Mouse (Mus musculus): ENCODE measurements around the gene Pip5kl1.

The Pip5kl1 gene

DNA sequence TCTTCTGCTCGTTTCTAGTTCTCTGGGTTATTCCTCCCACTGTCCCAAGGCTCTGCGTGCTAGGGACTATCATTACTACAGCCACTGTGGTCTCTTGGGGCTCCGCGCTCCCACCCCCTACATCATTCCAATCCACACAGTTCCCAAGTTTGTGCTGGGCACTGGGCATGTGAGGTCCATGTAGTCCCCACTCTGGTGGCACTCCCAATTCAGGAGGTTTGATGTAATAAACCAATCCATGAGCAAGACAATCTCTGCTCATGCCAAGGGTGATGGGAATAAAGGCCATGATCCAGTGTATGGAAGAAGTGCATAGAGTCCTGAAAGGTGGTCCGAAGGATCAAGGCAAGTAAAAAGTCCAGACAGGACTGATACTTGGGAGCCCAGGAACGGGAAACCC lies at the start of gene Pip5kl1:
TSS of gene Pip5kl1 (plus strand) at position 301 of the 400 bp plus-strand sequence.
- DNase-seq (ENCODE audit: low spot score in 2 of 2): no peak

DNA sequence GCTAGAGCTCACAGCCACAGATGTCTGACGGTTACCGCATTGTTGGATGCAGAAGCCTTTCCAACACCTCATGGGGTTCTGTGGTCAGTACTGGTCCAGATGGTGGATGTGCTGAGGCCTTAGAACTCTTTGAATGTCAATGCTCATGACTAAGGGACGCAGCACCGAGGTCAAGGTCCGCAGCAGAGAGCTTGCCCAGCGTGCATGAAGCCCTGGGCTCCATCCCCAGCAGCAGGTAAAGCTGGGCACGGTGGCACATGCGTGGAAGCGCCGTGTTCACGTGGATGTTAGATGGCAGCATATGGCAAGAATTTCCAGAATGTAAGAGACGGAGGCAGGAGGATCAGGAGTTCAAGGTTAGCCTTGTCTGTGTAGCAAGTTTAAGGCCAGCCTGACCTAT lies 48.8 kb upstream of the Pip5kl1 start:
- DNase-seq (ENCODE audit: low spot score in 2 of 2): no peak

DNA sequence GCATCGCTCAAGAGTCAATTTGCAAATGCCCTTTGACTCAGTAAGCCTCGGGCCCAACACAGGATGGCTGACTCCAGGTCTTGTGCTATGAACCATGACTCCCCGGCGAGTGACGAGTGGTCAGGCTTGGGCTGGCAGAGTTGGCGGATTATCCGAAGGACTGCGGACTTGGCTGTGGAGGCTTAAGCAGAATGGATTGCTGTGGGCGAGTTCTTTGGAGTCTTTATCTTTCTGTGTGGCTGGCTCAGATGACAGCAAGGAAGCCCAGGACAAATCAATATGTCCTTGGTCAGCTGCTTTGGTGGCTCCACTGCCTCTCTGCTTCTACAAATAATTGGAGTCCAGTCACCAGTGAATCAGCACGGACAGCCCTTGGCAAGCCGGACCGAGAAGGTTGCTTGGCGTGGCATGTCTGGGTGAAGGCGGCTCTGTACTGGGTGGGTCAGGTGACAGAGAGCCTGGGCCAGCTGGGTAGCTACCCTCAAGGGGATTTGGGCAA lies 47.1 kb upstream of the Pip5kl1 start:
- no peak for DNase-seq (ENCODE audit: low spot score in 2 of 2)

DNA sequence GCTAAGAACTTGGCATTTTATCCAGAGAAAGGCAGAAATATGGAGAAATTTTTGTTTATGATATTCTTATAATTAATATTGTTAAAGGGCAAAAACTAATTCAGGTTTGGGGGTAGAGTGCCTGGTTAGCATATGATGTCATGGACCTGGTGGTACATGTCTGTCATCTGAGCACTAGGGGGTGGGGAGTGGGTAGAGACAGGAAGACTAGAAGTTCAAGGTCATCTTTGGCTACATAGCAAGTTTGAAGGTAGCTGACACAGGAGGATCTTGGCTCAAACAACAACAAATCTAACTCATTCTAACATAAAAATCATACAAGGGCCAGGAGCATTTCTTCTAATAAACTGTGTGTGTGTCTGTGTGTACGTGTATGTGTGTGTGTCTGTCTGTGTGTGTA lies 46.3 kb upstream of the Pip5kl1 start:
- no peak for DNase-seq (ENCODE audit: low spot score in 2 of 2)

DNA sequence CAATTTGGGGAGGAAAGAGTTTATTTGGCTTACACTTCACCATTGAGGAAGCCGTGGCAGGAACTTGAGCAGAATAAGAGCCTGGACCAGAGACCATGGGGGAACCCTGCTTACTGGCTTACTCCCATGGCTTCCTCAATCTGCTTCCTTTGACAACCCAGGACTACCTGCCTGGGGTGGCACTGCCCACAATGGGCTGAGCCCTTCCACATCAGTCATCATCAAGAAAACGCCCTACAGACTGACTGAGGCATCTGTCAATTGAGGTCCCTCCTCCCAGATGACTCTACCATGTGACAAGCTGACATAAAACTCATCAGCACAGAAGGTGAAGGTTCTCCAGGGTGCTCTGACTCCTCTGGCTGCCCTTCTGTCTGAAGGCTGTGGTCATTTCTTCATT lies 44.1 kb upstream of the Pip5kl1 start:
- no peak for DNase-seq (ENCODE audit: low spot score in 2 of 2)

DNA sequence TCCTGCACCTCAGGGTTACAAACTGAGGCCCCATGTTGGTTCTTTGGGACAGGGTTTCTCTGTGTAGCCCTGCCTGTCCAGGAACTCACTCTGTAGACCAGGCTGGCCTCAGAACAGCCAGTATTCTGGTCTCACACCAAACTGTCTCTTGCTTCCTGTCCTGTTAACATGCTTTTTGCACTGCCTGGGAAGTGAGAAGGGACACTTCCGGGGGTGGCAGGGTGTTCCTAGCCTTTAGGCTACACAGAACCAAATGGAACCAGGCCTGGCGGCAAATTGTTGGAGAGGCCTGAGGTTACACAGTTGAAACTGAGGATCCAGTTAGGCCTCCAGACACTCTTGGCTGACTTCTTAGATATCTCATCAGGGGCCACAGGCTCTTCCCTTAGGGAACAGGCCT lies 41.4 kb upstream of the Pip5kl1 start:
- no peak for DNase-seq (ENCODE audit: low spot score in 2 of 2)

DNA sequence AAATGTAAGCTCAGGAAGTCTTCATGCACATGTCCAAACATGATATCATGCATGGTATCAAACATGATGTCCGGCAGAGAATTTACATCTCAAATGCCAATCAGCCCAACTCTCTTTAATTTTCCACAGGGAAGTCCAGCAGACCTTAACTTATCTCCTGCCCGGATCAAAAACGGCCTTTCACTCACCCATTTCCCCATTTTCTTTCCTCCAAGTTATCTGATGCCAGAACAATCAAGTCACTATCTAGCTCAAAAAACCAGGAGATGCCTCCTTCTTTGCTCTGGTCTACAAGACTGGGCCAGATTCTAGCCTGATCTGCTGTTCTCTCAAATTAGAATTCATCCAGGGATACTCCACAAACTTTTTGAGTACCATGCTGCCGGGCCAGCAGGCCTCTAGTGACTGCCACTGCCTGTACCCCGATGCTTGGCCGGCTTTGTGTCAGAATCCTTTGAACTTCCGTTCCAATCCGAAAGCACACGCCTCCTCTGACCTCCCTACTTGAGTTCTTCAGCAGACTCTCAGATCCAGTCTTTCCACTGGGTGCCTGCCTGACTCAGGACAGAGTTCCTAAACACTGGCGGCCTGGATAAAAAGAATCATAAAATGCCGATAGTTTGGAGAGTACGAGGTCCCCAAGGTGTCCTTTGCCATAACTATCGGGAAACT lies 40.4 kb upstream of the Pip5kl1 start:
- DNase-seq (ENCODE audit: low spot score in 2 of 2): peak in 1 of 2 experiments; percentile 26

DNA sequence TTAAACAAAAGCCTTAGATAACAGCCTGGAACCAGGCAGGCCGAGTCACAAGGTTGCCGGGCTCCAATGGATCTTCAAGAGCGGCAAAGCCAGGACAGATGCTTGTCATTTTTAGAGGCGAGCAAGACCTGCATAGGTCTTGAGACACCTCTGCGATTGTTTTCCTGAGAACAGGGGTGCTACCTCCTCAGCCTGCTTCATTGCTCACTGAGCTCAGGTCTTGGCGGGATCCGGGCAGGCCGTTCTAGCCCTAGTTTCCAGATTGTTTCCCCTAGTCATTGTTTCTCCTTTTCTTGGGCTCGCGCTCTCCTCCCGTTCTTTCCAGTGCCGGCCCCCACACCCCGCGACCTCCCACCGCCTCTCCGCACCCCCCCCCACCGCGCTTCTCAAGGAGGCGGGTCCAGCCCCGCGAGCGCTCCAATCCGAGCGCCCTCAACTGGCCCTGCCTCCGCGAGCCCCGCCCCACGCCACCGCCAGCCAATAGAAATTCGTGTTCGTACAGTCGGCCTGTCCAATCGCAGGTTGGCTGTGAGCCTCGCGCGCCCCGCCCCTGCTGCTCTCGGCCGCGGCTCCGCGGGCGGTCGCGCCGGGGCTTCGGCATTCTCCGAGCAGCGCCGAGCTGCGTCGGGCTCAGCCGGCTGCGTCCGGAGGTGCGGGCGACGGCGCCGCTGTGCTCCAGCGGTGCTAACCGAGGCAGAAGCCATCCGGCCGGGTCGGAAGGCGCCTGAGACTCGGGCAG lies 39.7 kb upstream of the Pip5kl1 start, which contains the start of gene Fam102a:
TSS of gene Fam102a (plus strand) at position 600 of the 739 bp plus-strand sequence.
- DNase-seq (ENCODE audit: low spot score in 2 of 2): peak; percentile 98

DNA sequence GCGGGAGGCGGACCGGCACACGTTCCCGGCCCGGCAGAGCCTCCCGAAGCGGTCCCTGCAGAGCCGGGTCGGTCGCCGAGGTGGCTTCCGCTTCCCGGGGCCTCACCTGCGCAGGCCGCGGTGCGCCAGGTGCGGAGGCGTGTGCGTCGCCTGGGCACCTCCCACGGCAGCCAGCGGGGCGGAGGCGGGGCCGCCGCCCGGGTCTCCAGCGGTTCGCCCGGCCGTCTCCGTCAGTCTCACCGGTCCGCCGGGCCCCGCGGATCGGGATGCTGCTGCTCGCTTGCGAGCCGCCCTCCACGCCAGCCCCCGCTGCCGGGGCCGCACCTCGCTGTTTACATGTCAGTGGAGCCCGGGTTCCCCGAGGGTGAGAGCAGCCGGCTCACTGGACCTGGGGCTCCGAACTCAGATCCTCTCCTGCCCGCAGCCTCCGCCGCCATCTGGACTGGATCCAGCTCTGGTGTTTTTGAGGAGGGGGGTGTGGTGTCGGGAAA lies 39.1 kb upstream of the Pip5kl1 start:
- peak in 1 of 2 experiments; percentile 57 for DNase-seq (ENCODE audit: low spot score in 2 of 2)

DNA sequence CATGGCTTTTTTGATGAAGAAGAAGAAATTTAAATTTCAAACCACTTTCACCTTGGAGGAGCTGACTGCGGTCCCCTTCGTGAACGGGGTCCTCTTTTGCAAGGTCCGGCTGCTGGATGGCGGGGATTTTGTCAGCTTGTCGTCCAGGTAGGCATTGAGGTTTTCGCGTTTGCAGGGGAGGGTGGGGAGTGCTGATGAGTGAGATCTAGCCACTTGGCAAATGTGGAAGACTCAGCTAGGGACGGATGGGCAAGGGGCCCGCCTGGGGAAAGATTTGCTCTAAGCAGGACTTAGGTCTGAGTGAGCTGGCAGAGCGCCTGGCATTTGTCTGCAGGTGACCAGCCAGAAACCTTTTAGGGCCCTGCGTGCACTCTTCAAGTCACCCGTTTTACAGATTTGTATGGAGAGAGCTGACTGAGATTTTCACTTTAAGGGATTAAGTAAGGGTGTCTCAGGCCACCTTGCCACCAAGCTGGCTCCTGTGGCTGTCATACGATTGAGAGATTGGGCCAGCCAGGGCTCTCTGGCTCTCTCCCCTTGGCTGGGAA lies 38.4 kb upstream of the Pip5kl1 start:
- DNase-seq (ENCODE audit: low spot score in 2 of 2): peak in 1 of 2 experiments; percentile 60

DNA sequence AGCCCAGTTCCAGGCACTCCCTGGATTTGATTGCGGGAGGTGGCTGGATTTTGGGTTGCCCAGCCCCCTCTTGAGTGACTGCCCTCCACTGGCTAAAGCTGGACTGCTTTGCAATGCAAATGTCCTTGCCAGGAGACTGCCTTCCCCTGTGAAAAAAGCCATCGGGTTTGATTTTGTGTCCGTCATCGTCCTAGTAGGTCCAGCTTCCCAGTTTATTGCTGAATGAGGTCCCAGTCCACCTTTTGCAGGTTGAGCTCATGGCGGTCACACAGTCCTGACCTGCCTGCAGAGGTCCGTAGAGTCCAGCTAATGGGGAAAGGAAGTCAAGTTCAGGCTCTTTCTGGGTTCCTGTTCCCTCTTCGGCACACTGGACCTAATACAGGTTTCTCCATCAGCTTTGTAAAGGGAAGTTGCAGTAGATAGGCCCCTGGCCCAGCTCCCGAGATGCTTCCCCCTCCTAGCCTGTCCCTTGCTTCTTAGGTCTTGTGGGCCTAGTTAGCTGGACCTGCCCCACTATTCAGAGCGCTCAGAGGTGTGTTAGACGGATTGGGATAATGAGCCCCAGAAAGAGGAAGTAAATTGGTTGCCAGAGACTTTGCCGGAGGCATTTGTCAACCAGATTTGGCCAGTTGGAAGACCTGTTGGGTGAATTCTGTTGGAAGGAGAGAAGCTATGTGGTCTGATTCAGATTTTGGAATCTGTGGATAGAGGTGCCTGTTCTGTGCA lies 37.8 kb upstream of the Pip5kl1 start:
- DNase-seq (ENCODE audit: low spot score in 2 of 2): peak; percentile 19 to 70

DNA sequence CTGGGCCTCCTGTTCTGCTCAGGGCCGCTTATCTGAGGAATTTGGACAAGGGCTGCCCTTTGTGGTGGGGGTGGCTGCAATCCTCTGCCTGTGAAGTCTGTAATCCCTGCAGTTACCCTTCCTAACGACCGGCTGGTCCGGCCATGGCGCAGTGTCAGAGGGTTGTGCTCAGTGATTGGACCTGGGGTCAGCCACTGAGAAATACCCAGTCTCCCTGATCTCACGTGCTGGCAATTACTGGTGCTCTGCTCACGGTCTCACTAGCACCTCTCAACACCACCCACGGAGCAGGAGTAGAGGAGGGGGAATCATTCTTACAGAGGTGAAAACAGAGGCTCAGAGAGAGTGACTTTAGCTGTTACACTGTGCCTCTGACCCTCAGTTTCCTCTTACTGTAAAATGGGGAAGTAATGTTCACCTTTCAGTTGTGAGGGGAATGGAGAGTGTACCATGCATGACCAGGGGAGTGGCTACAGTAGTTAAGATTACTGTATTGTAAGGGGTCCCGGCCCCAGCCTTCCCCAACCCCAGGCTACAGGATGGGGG lies 37.2 kb upstream of the Pip5kl1 start:
- no peak for DNase-seq (ENCODE audit: low spot score in 2 of 2)

DNA sequence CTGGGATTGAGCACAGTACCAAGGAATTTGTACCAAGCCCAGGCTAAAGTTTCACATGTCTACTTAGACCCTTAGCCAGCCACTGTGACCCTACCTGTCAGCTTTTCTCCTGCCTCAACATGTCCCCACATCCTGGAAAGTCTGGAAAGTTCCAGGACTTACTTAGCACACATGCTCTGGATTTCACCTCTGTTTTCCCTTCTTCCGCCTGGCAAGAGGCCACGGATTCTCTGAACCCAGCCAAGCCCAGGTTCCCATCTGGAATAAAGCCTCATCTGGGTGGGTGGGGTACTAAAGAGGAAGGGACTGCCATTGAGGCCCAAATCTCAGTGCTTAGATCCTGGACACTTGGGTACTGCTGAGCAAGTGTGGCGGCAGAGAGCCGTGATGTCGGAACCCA lies 36.7 kb upstream of the Pip5kl1 start:
- no peak for DNase-seq (ENCODE audit: low spot score in 2 of 2)

DNA sequence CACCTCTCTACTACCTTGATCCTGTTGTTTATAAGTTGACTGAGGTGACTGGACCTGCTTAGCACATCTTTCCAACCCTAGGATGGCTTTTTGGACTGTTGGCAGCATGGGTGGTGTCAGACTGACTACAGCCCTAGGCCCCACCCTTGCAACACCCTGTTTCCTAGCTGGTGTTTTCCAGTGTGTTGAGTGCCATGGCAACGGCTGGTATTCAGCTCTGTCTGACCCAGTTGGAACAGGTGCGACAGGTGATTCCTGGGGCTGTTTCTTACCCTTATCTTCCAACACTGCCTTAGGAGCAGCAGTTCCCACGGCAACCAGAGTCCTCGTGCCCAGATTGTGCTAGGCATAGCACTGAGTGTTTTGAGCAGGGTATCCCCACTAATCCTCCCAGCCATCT lies 36.1 kb upstream of the Pip5kl1 start:
- DNase-seq (ENCODE audit: low spot score in 2 of 2): no peak

DNA sequence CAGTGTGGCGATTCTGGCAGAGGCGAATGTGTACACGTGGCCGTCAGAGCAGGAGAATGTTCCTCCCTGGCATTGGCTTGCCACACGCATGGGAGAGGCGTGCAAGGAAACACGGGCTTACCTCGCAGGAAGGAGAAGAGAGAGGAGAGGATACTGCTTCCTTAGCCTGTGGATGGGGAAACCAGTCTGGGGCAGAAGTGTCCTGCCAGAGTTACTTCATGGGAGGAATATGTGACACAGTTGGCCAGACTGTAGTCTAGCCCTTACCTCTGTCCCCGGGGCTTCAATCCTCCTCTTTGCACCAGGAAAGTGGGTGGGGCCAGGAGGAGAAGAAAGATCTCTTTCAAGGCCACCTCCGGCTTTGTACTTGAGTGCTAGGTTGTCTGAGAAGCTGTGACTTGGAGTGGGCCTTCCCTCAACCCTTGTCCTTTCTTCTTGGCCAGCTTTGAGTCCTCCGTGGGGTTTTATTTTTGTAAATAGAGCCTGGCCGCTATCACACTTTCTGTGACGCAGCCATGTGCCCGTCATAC lies 35.1 kb upstream of the Pip5kl1 start:
- no peak for DNase-seq (ENCODE audit: low spot score in 2 of 2)

DNA sequence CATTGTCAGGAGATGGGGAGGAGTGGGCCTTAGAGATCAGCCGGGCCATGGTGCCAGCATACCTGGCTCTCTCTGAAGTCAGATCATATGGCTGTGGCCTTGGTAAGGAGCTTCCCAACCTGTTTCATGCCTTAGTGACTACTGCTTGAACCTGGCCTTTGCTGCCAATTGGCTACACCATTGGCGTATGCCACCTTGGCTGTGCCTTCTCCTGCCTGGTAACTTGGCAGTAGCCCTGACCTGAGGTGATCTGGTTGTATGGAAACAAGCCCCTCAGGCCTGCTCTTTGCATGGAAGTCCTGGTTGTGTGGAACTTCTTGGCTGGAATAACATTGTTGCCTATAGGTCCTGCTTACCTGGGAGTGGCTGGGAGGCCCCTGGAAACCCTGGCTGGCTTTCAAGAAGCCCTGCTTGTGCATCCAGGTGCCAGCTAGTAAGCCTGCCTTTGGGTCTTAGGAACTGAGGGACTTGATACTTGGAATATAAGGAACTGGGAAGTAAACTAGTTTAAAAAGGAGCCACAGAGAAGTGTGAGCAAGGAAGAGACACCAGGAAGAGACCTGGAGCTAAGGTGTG lies 33.2 kb upstream of the Pip5kl1 start:
- DNase-seq (ENCODE audit: low spot score in 2 of 2): no peak

DNA sequence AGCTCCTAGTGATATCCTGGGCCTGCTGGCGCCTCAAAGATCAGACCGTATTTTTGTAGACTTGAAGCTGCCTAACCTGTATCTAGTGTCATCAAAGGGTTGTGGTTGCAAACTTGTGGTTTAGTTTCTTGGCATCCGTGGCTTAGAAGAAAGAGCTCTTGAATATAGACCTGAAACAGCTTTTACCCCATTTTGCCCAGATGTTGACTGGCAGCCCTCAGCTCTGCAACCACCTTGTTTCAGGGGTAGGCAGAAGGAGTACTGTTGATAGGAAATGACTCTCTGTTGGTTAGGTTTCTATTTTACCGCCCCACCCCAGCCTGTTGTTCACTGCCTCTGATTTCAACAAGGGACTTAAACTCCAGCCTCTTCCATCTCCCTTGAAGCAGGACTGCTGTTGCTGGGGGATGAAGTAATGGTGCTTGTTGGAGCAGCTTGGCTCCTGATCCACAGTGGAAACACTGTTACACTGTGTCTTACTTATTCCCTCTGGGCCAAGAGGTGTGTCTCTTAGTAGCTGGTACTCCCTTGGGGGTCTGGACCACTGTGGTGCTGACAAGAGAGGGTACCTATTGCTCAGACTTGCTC lies 32.5 kb upstream of the Pip5kl1 start:
- DNase-seq (ENCODE audit: low spot score in 2 of 2): no peak

DNA sequence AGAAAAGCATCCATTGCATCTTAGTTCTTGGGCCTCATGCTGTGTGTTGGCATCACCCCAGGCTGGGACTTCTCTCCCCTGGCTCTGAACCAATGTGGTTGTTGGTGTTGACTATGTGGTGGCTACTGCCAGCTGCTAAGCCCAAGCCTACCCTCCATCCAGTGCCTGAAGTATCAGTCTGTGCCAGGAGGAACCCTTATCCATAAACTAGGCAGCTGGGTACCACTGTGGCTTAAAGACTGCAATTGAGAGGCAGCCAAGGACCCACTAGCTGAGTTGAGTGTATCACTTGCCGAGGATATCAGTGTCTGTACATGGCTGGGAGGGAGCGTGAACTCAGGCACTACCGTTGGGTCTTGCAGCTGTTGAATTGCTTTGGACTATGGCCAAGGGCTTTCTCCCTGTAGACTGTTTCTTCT lies 31.6 kb upstream of the Pip5kl1 start:
- peak in 1 of 2 experiments; percentile 29 for DNase-seq (ENCODE audit: low spot score in 2 of 2)

DNA sequence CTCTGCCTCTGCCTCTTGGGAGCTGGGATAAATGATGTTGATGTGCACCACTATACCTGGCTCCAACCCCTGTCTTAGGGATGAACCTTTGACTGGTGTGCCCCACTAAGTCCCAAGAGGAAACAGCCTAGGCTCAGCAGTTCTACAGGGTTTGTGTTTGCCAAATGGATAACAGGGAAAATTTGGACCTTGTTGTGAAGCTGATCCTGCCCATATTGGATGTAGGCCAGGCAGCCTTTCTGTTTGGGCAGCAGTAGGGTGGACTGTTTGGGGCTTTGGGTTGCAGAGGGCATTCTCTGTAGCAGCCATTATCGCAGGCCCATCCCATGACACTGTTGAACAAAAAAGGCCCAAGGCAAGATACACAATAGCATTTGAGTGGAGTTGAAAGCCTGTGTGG lies 27.6 kb upstream of the Pip5kl1 start:
- no peak for DNase-seq (ENCODE audit: low spot score in 2 of 2)

DNA sequence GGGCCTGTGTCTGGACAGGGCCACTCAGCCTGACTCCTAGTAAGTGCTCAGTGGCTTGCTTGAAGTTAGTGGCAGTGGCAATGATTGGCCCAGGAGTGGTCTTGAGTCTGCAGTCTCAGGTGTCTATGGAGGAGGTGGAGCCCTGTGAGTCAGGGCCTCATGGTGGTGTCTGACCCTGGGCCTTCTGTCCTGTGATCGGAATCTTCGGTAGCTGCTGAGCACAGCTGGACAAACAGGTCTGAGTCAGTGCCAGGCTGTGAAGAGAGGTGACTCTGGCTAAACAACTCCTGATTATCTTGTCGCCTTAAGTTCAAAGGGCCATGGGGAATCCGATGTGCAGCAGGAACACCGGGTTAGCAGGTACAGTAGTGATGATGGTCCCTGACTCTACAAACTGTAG lies 27.2 kb upstream of the Pip5kl1 start:
- DNase-seq (ENCODE audit: low spot score in 2 of 2): no peak

Data from frontal cortex, postnatal 36 days (tissue).